Mouse (Mus musculus) adrenal gland, adult (tissue): Measurements from ENCODE around the gene Ldb1.
A peak's percentile ranks its signal among the peaks of the same experiment; 100 is the strongest.
"Not testable (repeated sequence)": the region's sequence is repeated elsewhere in the genome, so short reads cannot be mapped to it uniquely, and the experiment has no call there.

Experiments
- DNase-seq, 2 experiments: peaks; one replicate each; pipeline ENCODE4 v3.0.0; 2022 to 2023; ENCODE audit warnings: low spot score in 1 of 2; ENCODE audit not compliant: inconsistent age in 2 of 2

The Ldb1 gene

GRCm38 (mm10) chr19:46030196-46030983 is 14.6 kb downstream of the Ldb1 start:
- DNase-seq, result no peak

- no peak for DNase-seq
These were observed 15.4 kb downstream of the Ldb1 start for GRCm38 (mm10) chr19:46029652-46030051.

- DNase-seq, result no peak
These were observed 16.2 kb downstream of the Ldb1 start for GRCm38 (mm10) chr19:46028747-46029320.

GRCm38 (mm10) chr19:46026567-46026966 is 18.4 kb downstream of the Ldb1 start:
- DNase-seq, result no peak

GRCm38 (mm10) chr19:46024959-46025358 is 20.1 kb downstream of the Ldb1 start:
- DNase-seq, result no peak

- no peak for DNase-seq
These were observed 29.0 kb downstream of the Ldb1 start for GRCm38 (mm10) chr19:46016023-46016422.

GRCm38 (mm10) chr19:46014572-46015178 is 30.3 kb downstream of the Ldb1 start:
- peak; percentile 89 to 97 for DNase-seq

GRCm38 (mm10) chr19:46005680-46006079 is 39.3 kb downstream of the Ldb1 start:
- DNase-seq, result no peak

GRCm38 (mm10) chr19:46004814-46005466 is 40.1 kb downstream of the Ldb1 start:
- DNase-seq, result no peak

GRCm38 (mm10) chr19:46003371-46004226 is 41.4 kb downstream of the Ldb1 start, which contains the start of gene Hps6:
Gene Hps6 (plus strand): TSS chr19:46003508.
- DNase-seq, result peak; percentile 94 to 97

- peak in 1 of 2 experiments; percentile 35 for DNase-seq
These were observed 42.7 kb downstream of the Ldb1 start for GRCm38 (mm10) chr19:46002279-46002678.

- DNase-seq, result no peak
These were observed 45.6 kb downstream of the Ldb1 start for GRCm38 (mm10) chr19:45999378-45999777.

- DNase-seq, result no peak
These were observed 46.3 kb downstream of the Ldb1 start for GRCm38 (mm10) chr19:45998694-45999217.

GRCm38 (mm10) chr19:45997785-45998693 is 47.0 kb downstream of the Ldb1 start, which contains the start of gene Armh3:
Gene Armh3 (minus strand): TSS chr19:45998488.
- peak; percentile 93 to 98 for DNase-seq

- no peak for DNase-seq
These were observed 47.6 kb downstream of the Ldb1 start for GRCm38 (mm10) chr19:45997365-45997764.

GRCm38 (mm10) chr19:45993981-45994737 is 50.9 kb downstream of the Ldb1 start:
- DNase-seq, result no peak

- DNase-seq, result not testable (repeated sequence)
These were observed 51.6 kb downstream of the Ldb1 start for GRCm38 (mm10) chr19:45993441-45993840.

GRCm38 (mm10) chr19:45991171-45991570 is 53.8 kb downstream of the Ldb1 start:
- no peak for DNase-seq
